ENCODE assay signal across 26 mouse cellular contexts in the genomic region with DNA sequence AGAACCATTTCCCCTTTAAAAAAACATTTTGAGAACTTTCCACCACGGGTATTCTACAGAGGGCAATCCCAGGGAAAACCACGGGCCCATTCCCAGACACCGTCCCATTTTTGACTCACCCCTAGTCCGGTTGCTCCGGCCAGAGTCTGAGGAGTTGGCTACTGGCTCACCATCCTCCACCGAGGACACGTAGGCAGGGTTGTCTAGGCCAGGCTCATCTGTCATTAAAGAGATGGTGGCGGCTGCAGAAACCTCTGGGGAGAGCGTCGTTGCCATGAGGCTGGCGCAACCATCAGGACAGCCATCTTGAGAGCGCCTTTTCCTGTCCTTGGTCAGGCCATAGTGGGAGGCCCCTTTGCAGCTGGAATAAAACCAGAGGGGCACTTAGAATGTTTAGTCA.
A peak's percentile ranks its signal among the peaks of the same experiment; 100 is the strongest.
DNase-seq lines count a peak whose midpoint lies in the region; ATAC-seq and TF ChIP-seq lines count a peak whose summit lies in the region.
"Had no signal": no experiment of that assay in that cellular context is flagged by ENCODE, and none has a peak within 500 bp of the region (broad histone marks: within the 10 kb centered on the region; RNA-seq: fewer than 3 reads in every experiment).

No protein-coding gene starts in this region.

- H3K9me3 ChIP-seq in limb, embryonic 12.5 days: no peaks in the 10 kb centered on the region
- H3K9me3 ChIP-seq in limb, embryonic 10.5 days (replicated peaks): no peaks in the 10 kb centered on the region
- H3K9me3 ChIP-seq: embryonic facial prominence, embryonic 12.5 days; forebrain, embryonic 13.5 days; forebrain, embryonic 15.5 days; G1E had no signal

- H3K27ac ChIP-seq in gastrocnemius, adult 2 months: 0 out of 2 replicates have a peak overlapping the region, but pooled peaks have one; percentile 9
- 0 out of 2 replicates have a peak overlapping the region, but pooled peaks have one; percentile 35 for H3K27ac ChIP-seq in limb, embryonic 12.5 days
- no peak overlapping the region for H3K27ac ChIP-seq in limb, embryonic 10.5 days
- H3K27ac ChIP-seq: embryonic facial prominence, embryonic 12.5 days; forebrain, embryonic 13.5 days; forebrain, embryonic 15.5 days had no signal

- ATAC-seq in limb, embryonic 12.5 days (ENCODE audit: insufficient number of reproducible peaks, insufficient read depth, low FRiP score, low TSS enrichment, low read depth): no peak
- ATAC-seq: activated CD4-positive, CD25-positive, alpha-beta regulatory T cell, adult 4 months; CD4-positive, CD25-positive, alpha-beta regulatory T cell, adult 4 months; forebrain, embryonic 13.5 days; forebrain, embryonic 15.5 days; forebrain, postnatal 0 days; Patski had no signal

- peak; percentile 33 for DNase-seq in gastrocnemius, adult 2 months
- DNase-seq in gastrocnemius, postnatal 14 days: no peak
- no peak for DNase-seq in limb, embryonic 10.5 days (ENCODE audit: low spot score)
- peak; percentile 40 for DNase-seq in fibroblast of lung, adult 2 months (ENCODE audit: low read depth)
- DNase-seq in retina, postnatal 1 day: no peak
- DNase-seq: adrenal gland, adult 8-10 months; adrenal gland, postnatal 14 days; B cell, adult 2 months; cerebellum, adult 11 months; cerebellum, adult 18-20 months; cerebellum, adult 8-10 months; cerebellum, adult 9-11 months; cerebellum, postnatal 14 days; cerebellum, postnatal 36 days; embryo, embryonic 11 days; forebrain, postnatal 0 days had no signal

- no peak for TF ChIP-seq CTCF in gastrocnemius, adult 2 months (IDR thresholded peaks at IDR 0.05)

- H3K4me3 ChIP-seq in gastrocnemius, adult 2 months: no peak overlapping the region
- H3K4me3 ChIP-seq in limb, embryonic 12.5 days (replicated peaks): no peak overlapping the region
- H3K4me3 ChIP-seq in limb, embryonic 10.5 days: no peak overlapping the region
- H3K4me3 ChIP-seq: embryonic facial prominence, embryonic 12.5 days; erythroblast, embryonic 14.5 days; forebrain, embryonic 13.5 days; forebrain, embryonic 15.5 days had no signal

- no peaks in the 10 kb centered on the region for H3K36me3 ChIP-seq in limb, embryonic 12.5 days
- no peaks in the 10 kb centered on the region for H3K36me3 ChIP-seq in limb, embryonic 10.5 days
- H3K36me3 ChIP-seq: embryonic facial prominence, embryonic 12.5 days; forebrain, embryonic 15.5 days; G1E had no signal

- H3K4me2 ChIP-seq in limb, embryonic 12.5 days: no peak overlapping the region
- H3K4me2 ChIP-seq: embryonic facial prominence, embryonic 12.5 days; forebrain, embryonic 13.5 days; forebrain, embryonic 15.5 days had no signal

- intact Hi-C loops in gastrocnemius, adult 2 months (cut with DNase I): no loop called here
- intact Hi-C loops in gastrocnemius, postnatal 14 days (cut with DNase I; ENCODE audit: low total_unique reads): no loop called here

- WGBS in limb, embryonic 12.5 days: 87% methylated on average over 12 of the region's 12 CpGs
- WGBS in limb, embryonic 10.5 days: 93% methylated on average over 12 of the region's 12 CpGs

- H3K4me1 ChIP-seq in limb, embryonic 12.5 days (replicated peaks): peaks cover 32% of the 10 kb centered on the region
- peaks cover 51% of the 10 kb centered on the region for H3K4me1 ChIP-seq in limb, embryonic 10.5 days
- H3K4me1 ChIP-seq: forebrain, embryonic 13.5 days; forebrain, embryonic 15.5 days had no signal

- no peak overlapping the region for H3K9ac ChIP-seq in limb, embryonic 12.5 days (replicated peaks)
- H3K9ac ChIP-seq: embryonic facial prominence, embryonic 12.5 days; forebrain, embryonic 13.5 days; forebrain, embryonic 15.5 days; forebrain, postnatal 0 days had no signal

- no peaks in the 10 kb centered on the region for H3K27me3 ChIP-seq in limb, embryonic 12.5 days
- H3K27me3 ChIP-seq in limb, embryonic 10.5 days (ENCODE audit: low read depth, poor library complexity, severe bottlenecking): no peaks in the 10 kb centered on the region
- H3K27me3 ChIP-seq: CH12.LX; embryonic facial prominence, embryonic 12.5 days; forebrain, embryonic 13.5 days; forebrain, embryonic 15.5 days; Patski had no signal

Comparison
In these comparisons a context has a peak if more than half of its experiments do, and no peak if none do; other contexts are left out.
1. DNase-seq: peak in gastrocnemius, adult 2 months (single experiment) and fibroblast of lung, adult 2 months (single experiment); none in gastrocnemius, postnatal 14 days (single experiment), limb, embryonic 10.5 days (single experiment) and retina, postnatal 1 day (single experiment).